Mouse (Mus musculus): ENCODE data around the gene Exo1.

DNA sequence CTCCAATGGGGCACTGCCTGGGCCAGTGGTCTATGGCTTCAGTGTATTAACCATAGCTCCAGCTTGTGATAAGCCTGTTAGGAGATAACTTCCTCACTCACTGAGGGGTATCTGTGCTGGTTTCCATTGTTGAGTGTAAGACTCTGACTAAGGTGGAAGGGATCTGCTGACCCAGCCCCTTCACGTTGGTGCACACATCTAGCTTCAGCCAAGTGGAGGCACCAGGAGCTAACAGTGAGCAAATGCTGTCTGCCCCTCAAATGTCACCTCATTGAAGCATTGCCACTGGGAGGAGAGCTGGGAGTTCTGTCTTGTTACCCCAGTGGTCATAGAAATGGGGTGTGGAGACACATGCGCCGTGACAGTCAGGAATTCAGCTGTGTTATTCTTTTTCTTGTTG lies 58.4 kb downstream of the Exo1 start:
- TF ChIP-seq CTCF (IDR thresholded peaks at IDR 0.05; ENCODE audit: extremely low read depth, insufficient read depth, low read length), result no peak
- TF ChIP-seq POLR2A (IDR thresholded peaks at IDR 0.05; ENCODE audit: extremely low read depth, insufficient read depth, low read length), result no peak

All from cortical plate, adult 2 months (tissue).